Mouse (Mus musculus) CH12.LX (cell line): ENCODE results near the gene Mrpl42. TPM values are rescaled to one million over a fixed set of nuclear protein-coding genes. Genes with fewer than 3 reads are reported as not detected.
A peak's percentile ranks its signal among the peaks of the same experiment; 100 is the strongest.
"Not testable (repeated sequence)": the region's sequence is repeated elsewhere in the genome, so short reads cannot be mapped to it uniquely, and the experiment has no call there.

ENCODE experiments used
- DNase-seq: peaks from one replicate; pipeline ENCODE4 v3.0.0-alpha.2; 2013; ENCODE audit errors: extremely low read depth
- H3K27ac ChIP-seq: 2 replicates; pipeline ENCODE4 v1.5.1; 2012; ENCODE audit warnings: low read depth, mild to moderate bottlenecking, control low read depth, moderate library complexity; ENCODE audit not compliant: insufficient read depth
- H3K27me3 ChIP-seq: replicated peaks from 2 replicates; pipeline ENCODE3; 2012; ENCODE audit warnings: inconsistent platforms
- H3K36me3 ChIP-seq, 2 experiments: replicated peaks in 1 of 2; 2 replicates each; pipeline versions ENCODE3 to v1.6.1; 2012; ENCODE audit warnings: inconsistent platforms in 1 of 2, low read length in 1 of 2, mild to moderate bottlenecking in 1 of 2, mixed read lengths in 1 of 2, moderate library complexity in 1 of 2; ENCODE audit not compliant: control insufficient read depth in 1 of 2, insufficient read depth in 1 of 2
- H3K4me1 ChIP-seq, 2 experiments: 2 replicates each; pipeline ENCODE4 v1.6.1; 2012; ENCODE audit warnings: inconsistent platforms in 1 of 2, moderate library complexity in 1 of 2; ENCODE audit not compliant: insufficient read depth in 2 of 2, control insufficient read depth in 1 of 2
- H3K4me2 ChIP-seq: 2 replicates; pipeline ENCODE4 v1.6.1; 2012; ENCODE audit warnings: low read depth, mild to moderate bottlenecking, control low read depth; ENCODE audit not compliant: poor library complexity, insufficient read depth, severe bottlenecking
- H3K4me3 ChIP-seq, 3 experiments: fragments of 150-350 bp in 1 of 3; sonication (generic) in 1 of 3; replicated peaks in 1 of 3; 2 replicates each; pipeline versions ENCODE3 to v1.5.1; 2011 to 2012; ENCODE audit warnings: low read depth in 2 of 3, low read length in 2 of 3, mild to moderate bottlenecking in 2 of 3, moderate library complexity in 2 of 3, control low read depth in 1 of 3, improper control_type of control experiment in 1 of 3, inconsistent platforms in 1 of 3, mixed read lengths in 1 of 3; ENCODE audit not compliant: poor library complexity in 1 of 3
- H3K79me2 ChIP-seq: replicated peaks from 2 replicates; pipeline ENCODE4 v1.6.1; 2012; ENCODE audit warnings: mild to moderate bottlenecking, moderate library complexity; ENCODE audit not compliant: control insufficient read depth, poor library complexity, insufficient read depth, severe bottlenecking; ENCODE audit errors: extremely low read depth
- H3K9ac ChIP-seq: 2 replicates; pipeline ENCODE4 v1.6.1; 2012; ENCODE audit warnings: low read depth, mild to moderate bottlenecking, control low read depth, moderate library complexity; ENCODE audit not compliant: insufficient read depth
- H3K9me3 ChIP-seq: replicated peaks from 2 replicates; pipeline ENCODE3; 2012; ENCODE audit warnings: low read length, inconsistent platforms, mixed read lengths
- BHLHE40 ChIP-seq: IDR thresholded peaks from 2 replicates; pipeline ENCODE4 v1.6.1; 2011; ENCODE audit warnings: mild to moderate bottlenecking, low read depth, low read length, improper control_type of control experiment
- CTCF ChIP-seq, 2 experiments: IDR thresholded peaks in 1 of 2; conservative IDR thresholded peaks in 1 of 2; 2 replicates each; pipeline ENCODE4 v1.5.1; 2011 to 2012; ENCODE audit warnings: low read depth in 2 of 2, low read length in 2 of 2, improper control_type of control experiment in 1 of 2, inconsistent platforms in 1 of 2, mild to moderate bottlenecking in 1 of 2, moderate library complexity in 1 of 2
- E2F4 ChIP-seq: IDR thresholded peaks from 2 replicates; pipeline ENCODE4 v1.6.1; 2011; ENCODE audit warnings: low read depth, low read length, improper control_type of control experiment; ENCODE audit not compliant: insufficient replicate concordance
- ELF1 ChIP-seq: IDR thresholded peaks from 2 replicates; pipeline ENCODE4 v1.6.1; 2014; ENCODE audit warnings: low read depth, mild to moderate bottlenecking, inconsistent platforms, low read length, improper control_type of control experiment
- IRF4 ChIP-seq: IDR thresholded peaks from 2 replicates; pipeline ENCODE4 v1.6.1; 2014; ENCODE audit warnings: low read depth, mild to moderate bottlenecking, inconsistent platforms, low read length, improper control_type of control experiment
- JUN ChIP-seq: IDR thresholded peaks from 2 replicates; pipeline ENCODE4 v1.6.1; 2011; ENCODE audit warnings: low read depth, mild to moderate bottlenecking, low read length, improper control_type of control experiment, moderate library complexity; ENCODE audit not compliant: insufficient read depth
- MAX ChIP-seq: IDR thresholded peaks from 2 replicates; pipeline ENCODE4 v1.6.1; 2011; ENCODE audit warnings: low read length, improper control_type of control experiment
- MEF2A ChIP-seq: IDR thresholded peaks from 2 replicates; pipeline ENCODE4 v1.6.1; 2014; ENCODE audit warnings: low read depth, mild to moderate bottlenecking, inconsistent platforms, low read length, improper control_type of control experiment, borderline replicate concordance
- NRF1 ChIP-seq: IDR thresholded peaks from 2 replicates; pipeline ENCODE4 v1.6.1; 2014; ENCODE audit warnings: low read depth, mild to moderate bottlenecking, inconsistent platforms, low read length, improper control_type of control experiment, moderate library complexity
- PAX5 ChIP-seq: IDR thresholded peaks from 2 replicates; pipeline ENCODE4 v1.6.1; 2012; ENCODE audit warnings: low read length, inconsistent platforms, mixed read lengths
- RAD21 ChIP-seq: IDR thresholded peaks from 2 replicates; pipeline ENCODE4 v1.6.1; 2011; ENCODE audit warnings: low read depth, mild to moderate bottlenecking, low read length, improper control_type of control experiment, moderate library complexity
- SMC3 ChIP-seq: IDR thresholded peaks from 2 replicates; pipeline ENCODE4 v1.6.1; 2011; ENCODE audit warnings: low read depth, low read length, improper control_type of control experiment
- USF1 ChIP-seq: IDR thresholded peaks from 2 replicates; pipeline ENCODE4 v1.6.1; 2014; ENCODE audit warnings: low read depth, mild to moderate bottlenecking, inconsistent platforms, low read length, improper control_type of control experiment
- ZMIZ1 ChIP-seq: IDR thresholded peaks from 2 replicates; pipeline ENCODE4 v1.6.1; 2012; ENCODE audit warnings: low read depth, mild to moderate bottlenecking, inconsistent platforms, low read length, improper control_type of control experiment
- dilution Hi-C: fragments of 300-500 bp; cut with MboI; formaldehyde crosslinking; loops from 2 replicates; pipeline ENCODE4 v1.14.3; 2020; ENCODE audit warnings: low sequenced_read_pairs; ENCODE audit not compliant: extremely low pct_unique_long_range_greater_than_20kb, extremely low pct_ligation_motif_present
- in situ Hi-C: fragments of 300-500 bp; cut with MboI; formaldehyde crosslinking; loops from 3 replicates; pipeline ENCODE4 v1.14.3; 2019; ENCODE audit warnings: low sequenced_read_pairs, low pct_ligation_motif_present, low pct_unique_long_range_greater_than_20kb, mixed read lengths
- polyA plus RNA-seq: library from polyadenylated mRNA; unstranded; fragments of >175 nt; gene quantifications from 2 replicates; pipeline ENCODE4 v1.2.1, GENCODE M21; 2012; ENCODE audit warnings: low read depth; ENCODE audit not compliant: insufficient read length
- total RNA-seq, 2 experiments: library from RNA; depleted of rRNA; stranded (reverse); fragments of 300-350 nt in 1 of 2; fragments of >200 nt in 1 of 2; gene quantifications; 2 replicates each; pipeline ENCODE4 v1.2.3; 2012 to 2014

The Mrpl42 gene
- total and polyA plus RNA-seq, 3 experiments = 161 to 389 (median 223) TPM

GRCm38 (mm10) chr10:95550506-95550905 is 48.8 kb upstream of the Mrpl42 start:
- H3K4me2 ChIP-seq = no peak overlapping the region
- dilution Hi-C loops = no loop called here
- TF ChIP-seq NRF1 = no peak
- no peak for TF ChIP-seq USF1
- TF ChIP-seq RAD21 = peak; percentile 90
- peak; percentile 58 for TF ChIP-seq SMC3
- TF ChIP-seq JUN = no peak
- TF ChIP-seq ELF1 = no peak
- no peak for TF ChIP-seq PAX5
- TF ChIP-seq ZMIZ1 = no peak
- TF ChIP-seq MEF2A = no peak
- no peak for TF ChIP-seq IRF4
- TF ChIP-seq E2F4 = no peak
- TF ChIP-seq CTCF (conservative IDR thresholded peaks at IDR 0.05 in 1 of 2, IDR thresholded peaks at IDR 0.05 in 1 of 2; ENCODE audit: low read depth in 2 of 2, low read length in 2 of 2) = peak; percentile 28 to 74; a peak in 3 of 4 replicates
- no peak for TF ChIP-seq MAX
- TF ChIP-seq, all 38 proteins: peak for 3
- H3K27ac ChIP-seq = no peak overlapping the region
- in situ Hi-C loops = loop anchor here (25.0 kb wide), 1 partner anchor 487 kb away; no protein-coding TSS in a partner anchor
- H3K4me1 ChIP-seq = peaks cover 0 to 68% of the 10 kb centered on the region in 2 experiments; a peak in 3 of 4 replicates
- H3K27me3 ChIP-seq = no peaks in the 10 kb centered on the region
- H3K36me3 ChIP-seq = peaks cover 13 to 71% of the 10 kb centered on the region in 2 experiments
- H3K9me3 ChIP-seq = no peaks in the 10 kb centered on the region
- peaks cover 9% of the 10 kb centered on the region for H3K79me2 ChIP-seq
- no peak for DNase-seq
- H3K9ac ChIP-seq = no peak overlapping the region
- H3K4me3 ChIP-seq = no peak overlapping the region

- TF ChIP-seq BHLHE40 = peak; percentile 55
- TF ChIP-seq, all 38 proteins: peak for 1; not testable (repeated sequence) for 37
- peak; percentile 46 for DNase-seq
Measured at GRCm38 (mm10) chr10:95549080-95549479, 47.3 kb upstream of the Mrpl42 start.

More at GRCm38 (mm10) chr10:95549080-95549479, 47.3 kb upstream of the Mrpl42 start:
- H3K27me3 ChIP-seq, H3K9me3 ChIP-seq, H3K4me3 ChIP-seq, H3K4me2 ChIP-seq, H3K79me2 ChIP-seq, dilution Hi-C loops, H3K9ac ChIP-seq: not testable (repeated sequence)
- Histone ChIP-seq H3K27ac (peak overlapping the region; percentile 54), H3K36me3 (peaks cover 20 to 72% of the 10 kb centered on the region in 2 experiments), H3K4me1 (peaks cover 0 to 72% of the 10 kb centered on the region in 2 experiments; a peak in 2 of 4 replicates)
- in situ Hi-C loops = loop anchor here (25.0 kb wide), 1 partner anchor 538 kb away; no protein-coding TSS in a partner anchor
